Mouse (Mus musculus) midbrain, embryonic 14.5 days (tissue): ENCODE data around the gene Lpar2. TPM values are rescaled to one million over a fixed set of nuclear protein-coding genes. Genes with fewer than 3 reads are reported as not detected.
A peak's percentile ranks its signal among the peaks of the same experiment; 100 is the strongest.

Experiments used
- ATAC-seq: fragments of 200-750 bp; cut with Nextera tagmentation; 2 replicates; pipeline ENCODE4 v1.8.0; 2017; ENCODE audit warnings: moderate number of reproducible peaks, moderate library complexity; ENCODE audit not compliant: low FRiP score, low TSS enrichment
- DNase-seq: peaks from one replicate; pipeline ENCODE4 v3.0.0-alpha.2; 2015
- H3K27ac ChIP-seq: fragments of 300-500 bp; sonication (generic); replicated peaks from 2 replicates; pipeline ENCODE4 v1.5.1; 2014; ENCODE audit warnings: mild to moderate bottlenecking, low read depth, low read length, moderate library complexity
- H3K27me3 ChIP-seq: fragments of 300-500 bp; sonication (generic); 2 replicates; pipeline ENCODE4 v1.6.1; 2014; ENCODE audit warnings: low read length, control low read depth, mixed read lengths; ENCODE audit not compliant: control insufficient read depth, insufficient read depth
- H3K36me3 ChIP-seq: fragments of 300-500 bp; sonication (generic); 2 replicates; pipeline ENCODE4 v1.6.1; 2014; ENCODE audit warnings: low read length, control low read depth; ENCODE audit not compliant: control insufficient read depth, insufficient read depth
- H3K4me1 ChIP-seq: fragments of 300-500 bp; sonication (generic); 2 replicates; pipeline ENCODE4 v1.6.1; 2014; ENCODE audit warnings: mild to moderate bottlenecking, antibody characterized with exemption, low read length, control low read depth; ENCODE audit not compliant: control insufficient read depth, insufficient read depth
- H3K4me2 ChIP-seq: fragments of 300-500 bp; sonication (generic); 2 replicates; pipeline ENCODE4 v1.6.1; 2014; ENCODE audit warnings: mild to moderate bottlenecking, low read length, moderate library complexity
- H3K4me3 ChIP-seq: fragments of 300-500 bp; sonication (generic); replicated peaks from 2 replicates; pipeline ENCODE4 v1.5.1; 2014; ENCODE audit warnings: low read depth, low read length
- H3K9ac ChIP-seq: fragments of 300-500 bp; sonication (generic); replicated peaks from 2 replicates; pipeline ENCODE4 v1.6.1; 2014; ENCODE audit warnings: mild to moderate bottlenecking, low read length, moderate library complexity
- H3K9me3 ChIP-seq: fragments of 300-500 bp; sonication (generic); 2 replicates; pipeline ENCODE4 v1.6.1; 2016; ENCODE audit warnings: low read length, control low read depth, mixed read lengths; ENCODE audit not compliant: control insufficient read depth
- WGBS: fragments of 180-500 bp; shearing (Covaris S2); extraction: QIAGEN DNeasy Blood & Tissue Kit; methylation state at CpG from one replicate; pipeline ENCODE4 v1.1.7; 2014; 5-methylcytosine and 5-hydroxymethylcytosine counted together
- polyA plus RNA-seq: library from polyadenylated mRNA; unstranded; fragments of >200 nt; fragmentation: Nextera tagmentation; extraction: Ambion mirVana; gene quantifications from 2 replicates; pipeline ENCODE4 v1.2.1, GENCODE M21; 2014

The Lpar2 gene
- polyA plus RNA-seq, 1 experiment from 2014 or later: 1.2 TPM

- WGBS: 88% methylated on average over 5 of the region's 5 CpGs
- no peak for ATAC-seq
Observed at GRCm38 (mm10) chr8:69864180-69864579, 42.0 kb downstream of the Lpar2 start.

GRCm38 (mm10) chr8:69867696-69868326, 45.6 kb downstream of the Lpar2 start:
- H3K36me3 ChIP-seq: peaks cover 43% of the 10 kb centered on the region
- no peaks in the 10 kb centered on the region for H3K4me1 ChIP-seq
- no peak overlapping the region for H3K9ac ChIP-seq
- WGBS: 85% methylated on average over 5 of the region's 5 CpGs
- H3K4me3 ChIP-seq: no peak overlapping the region
- ATAC-seq (no peak), DNase-seq (no peak)
- no peak overlapping the region for H3K4me2 ChIP-seq
- H3K27me3 ChIP-seq: no peaks in the 10 kb centered on the region
- no peaks in the 10 kb centered on the region for H3K9me3 ChIP-seq
- H3K27ac ChIP-seq: no peak overlapping the region

More at GRCm38 (mm10) chr8:69864180-69864579, 42.0 kb downstream of the Lpar2 start:
- no peak overlapping the region for H3K27ac ChIP-seq
- H3K4me3 ChIP-seq: no peak overlapping the region
- H3K9ac ChIP-seq: no peak overlapping the region
- no peaks in the 10 kb centered on the region for H3K9me3 ChIP-seq
- no peak for DNase-seq
- no peak overlapping the region for H3K4me2 ChIP-seq
- H3K27me3 ChIP-seq: no peaks in the 10 kb centered on the region
- peaks cover 45% of the 10 kb centered on the region for H3K36me3 ChIP-seq
- H3K4me1 ChIP-seq: no peaks in the 10 kb centered on the region

- Histone ChIP-seq H3K4me1 (no peaks in the 10 kb centered on the region), H3K9me3 (no peaks in the 10 kb centered on the region), H3K27me3 (no peaks in the 10 kb centered on the region), H3K36me3 (peaks cover 32% of the 10 kb centered on the region), H3K4me2 (no peak overlapping the region), H3K4me3 (no peak overlapping the region), H3K27ac (no peak overlapping the region), H3K9ac (no peak overlapping the region)
- DNase-seq: no peak
- 87% methylated on average over 11 of the region's 11 CpGs for WGBS
- no peak for ATAC-seq
Observed at GRCm38 (mm10) chr8:69870003-69870765, 48.0 kb downstream of the Lpar2 start.

- no peak overlapping the region for H3K4me3 ChIP-seq
- no peak overlapping the region for H3K9ac ChIP-seq
- H3K27ac ChIP-seq: no peak overlapping the region
- DNase-seq: no peak
- no peak for ATAC-seq
- no peaks in the 10 kb centered on the region for H3K27me3 ChIP-seq
- H3K4me2 ChIP-seq: no peak overlapping the region
- no peaks in the 10 kb centered on the region for H3K9me3 ChIP-seq
- no peaks in the 10 kb centered on the region for H3K4me1 ChIP-seq
- 90% methylated on average over 6 of the region's 6 CpGs for WGBS
- peaks cover 24% of the 10 kb centered on the region for H3K36me3 ChIP-seq
Observed at GRCm38 (mm10) chr8:69870907-69871306, 48.7 kb downstream of the Lpar2 start.

GRCm38 (mm10) chr8:69874155-69874554, 51.9 kb downstream of the Lpar2 start:
- Histone ChIP-seq H3K36me3 (peaks cover 24% of the 10 kb centered on the region), H3K9ac (no peak overlapping the region), H3K27me3 (peaks cover 1% of the 10 kb centered on the region; the same call in 1 of the 2 replicates), H3K9me3 (no peaks in the 10 kb centered on the region), H3K4me3 (no peak overlapping the region), H3K4me2 (no peak overlapping the region), H3K4me1 (no peaks in the 10 kb centered on the region), H3K27ac (no peak overlapping the region)
- DNase-seq (peak; percentile 85), ATAC-seq (no peak)
- 13% methylated on average over 9 of the region's 9 CpGs for WGBS

- 92% methylated on average over 13 of the region's 13 CpGs for WGBS
- no peak for DNase-seq
- Histone ChIP-seq H3K4me1 (no peaks in the 10 kb centered on the region), H3K4me3 (no peak overlapping the region), H3K27me3 (peaks cover 6% of the 10 kb centered on the region), H3K27ac (no peak overlapping the region), H3K36me3 (peaks cover 24% of the 10 kb centered on the region), H3K9me3 (no peaks in the 10 kb centered on the region), H3K9ac (no peak overlapping the region), H3K4me2 (no peak overlapping the region)
- ATAC-seq: no peak
Observed at GRCm38 (mm10) chr8:69874654-69875053, 52.4 kb downstream of the Lpar2 start.

GRCm38 (mm10) chr8:69876097-69876496, 53.9 kb downstream of the Lpar2 start:
- Histone ChIP-seq H3K4me2 (no peak overlapping the region), H3K9ac (no peak overlapping the region; the same call in 1 of the 2 replicates), H3K4me3 (no peak overlapping the region), H3K9me3 (no peaks in the 10 kb centered on the region), H3K4me1 (no peaks in the 10 kb centered on the region), H3K27me3 (peaks cover 21% of the 10 kb centered on the region), H3K36me3 (peaks cover 15% of the 10 kb centered on the region; the same call in 1 of the 2 replicates), H3K27ac (no peak overlapping the region)
- ATAC-seq (no peak), DNase-seq (no peak)
- WGBS: 44% methylated on average over 10 of the region's 10 CpGs

GRCm38 (mm10) chr8:69876967-69877366, 54.7 kb downstream of the Lpar2 start:
- Histone ChIP-seq H3K9me3 (no peaks in the 10 kb centered on the region), H3K9ac (no peak overlapping the region), H3K27me3 (peaks cover 30% of the 10 kb centered on the region), H3K4me2 (no peak overlapping the region), H3K27ac (no peak overlapping the region), H3K4me1 (no peaks in the 10 kb centered on the region), H3K4me3 (no peak overlapping the region), H3K36me3 (peaks cover 8% of the 10 kb centered on the region; the same call in 1 of the 2 replicates)
- WGBS: 71% methylated on average over 10 of the region's 10 CpGs
- no peak for ATAC-seq
- no peak for DNase-seq
